Mouse (Mus musculus): ENCODE results near the gene Cmip.

Cmip gene

GRCm38 (mm10) chr8:117257029-117257820 is at the start of gene Cmip:
Gene Cmip (plus strand): TSS chr8:117257064.
- no peak for DNase-seq (ENCODE audit: extremely low read depth, low read depth)

- peak; percentile 49 for DNase-seq (ENCODE audit: extremely low read depth, low read depth)
Measured at GRCm38 (mm10) chr8:117209150-117209549, 47.7 kb upstream of the Cmip start.

GRCm38 (mm10) chr8:117212100-117212499 is 44.8 kb upstream of the Cmip start:
- DNase-seq (ENCODE audit: extremely low read depth, low read depth) = no peak

DNA sequence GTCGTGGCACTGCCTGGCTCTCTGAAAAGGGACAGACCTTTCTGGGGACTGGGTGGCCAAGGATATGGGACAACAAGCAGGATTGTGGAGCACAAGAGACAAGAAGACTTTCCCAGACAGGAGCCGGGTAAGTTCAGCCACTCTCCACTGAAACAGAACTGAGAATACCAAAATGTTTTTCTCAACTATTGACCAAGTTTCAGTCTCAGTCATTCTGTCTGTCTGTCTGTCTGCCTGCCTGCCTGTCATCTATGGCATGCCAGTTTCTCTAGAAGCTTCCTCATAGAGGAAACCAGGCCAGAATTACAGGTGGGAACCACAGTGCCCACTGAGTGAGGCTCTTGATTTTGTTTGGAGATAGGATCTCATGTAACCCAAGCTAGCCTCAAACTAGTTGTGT is 39.1 kb upstream of the Cmip start:
- no peak for DNase-seq (ENCODE audit: extremely low read depth, low read depth)

- DNase-seq (ENCODE audit: extremely low read depth, low read depth) = no peak
Measured at GRCm38 (mm10) chr8:117222396-117222795, 34.5 kb upstream of the Cmip start.

- peak; percentile 70 for DNase-seq (ENCODE audit: extremely low read depth, low read depth)
Measured at GRCm38 (mm10) chr8:117224630-117225029, 32.2 kb upstream of the Cmip start.

DNA sequence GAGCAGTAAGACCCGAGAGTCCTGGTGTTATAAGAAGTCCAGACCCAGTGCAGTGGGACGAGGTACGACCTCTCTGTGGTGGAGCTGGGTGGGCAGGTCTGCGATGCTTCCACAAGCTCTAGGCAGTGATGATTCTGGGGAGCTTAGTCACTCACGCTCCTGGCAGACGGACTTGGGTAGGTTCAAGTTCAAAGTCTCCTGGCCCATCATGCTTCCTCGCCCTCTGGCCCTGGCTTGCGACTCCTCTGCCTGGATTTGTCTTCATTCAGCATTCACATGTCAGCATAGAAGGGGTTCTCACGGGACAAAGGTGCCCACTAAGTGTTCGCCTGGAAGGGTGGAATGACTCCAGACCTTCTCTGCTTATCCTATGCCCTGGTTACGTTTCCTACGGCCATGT is 30.6 kb upstream of the Cmip start:
- no peak for DNase-seq (ENCODE audit: extremely low read depth, low read depth)

DNA sequence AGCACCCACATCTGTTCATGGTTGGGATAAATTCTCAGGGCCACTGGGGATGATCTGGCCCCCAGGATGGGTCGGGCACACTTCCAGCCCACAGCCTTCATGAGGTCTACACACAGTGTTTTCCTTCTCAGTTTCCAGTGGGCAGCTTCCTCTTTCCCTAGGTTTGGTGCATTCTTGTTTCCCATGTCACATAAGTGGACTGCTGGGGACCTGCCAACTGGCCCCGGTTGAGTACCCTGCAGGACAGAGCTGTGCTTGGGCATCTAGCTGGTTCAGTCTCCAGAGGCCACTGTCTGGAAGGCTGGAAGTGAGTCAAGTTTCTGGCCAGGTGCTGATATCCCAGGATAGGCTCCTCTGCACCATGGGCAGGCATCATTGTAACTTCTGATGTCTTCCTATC is 29.5 kb upstream of the Cmip start:
- no peak for DNase-seq (ENCODE audit: extremely low read depth, low read depth)

DNA sequence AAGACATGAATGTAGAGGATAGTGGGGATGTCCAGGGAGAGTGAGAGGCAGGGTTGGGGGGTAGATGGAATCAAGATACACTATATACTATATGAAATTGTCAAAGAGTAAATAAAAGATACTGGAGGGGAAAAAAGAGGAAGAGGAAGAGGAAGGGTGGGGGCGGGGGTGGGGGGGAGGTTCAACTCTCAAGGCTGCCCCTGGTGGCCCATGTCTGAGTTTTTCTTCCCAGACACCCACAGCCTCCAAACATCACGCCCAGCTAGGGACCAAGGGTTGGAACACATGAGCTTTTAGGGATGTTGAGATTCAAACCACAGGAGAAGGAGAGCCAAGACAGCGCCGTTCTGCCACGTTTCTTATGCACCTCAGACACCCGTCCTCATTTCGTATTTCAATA is 23.7 kb upstream of the Cmip start:
- no peak for DNase-seq (ENCODE audit: extremely low read depth, low read depth)

DNA sequence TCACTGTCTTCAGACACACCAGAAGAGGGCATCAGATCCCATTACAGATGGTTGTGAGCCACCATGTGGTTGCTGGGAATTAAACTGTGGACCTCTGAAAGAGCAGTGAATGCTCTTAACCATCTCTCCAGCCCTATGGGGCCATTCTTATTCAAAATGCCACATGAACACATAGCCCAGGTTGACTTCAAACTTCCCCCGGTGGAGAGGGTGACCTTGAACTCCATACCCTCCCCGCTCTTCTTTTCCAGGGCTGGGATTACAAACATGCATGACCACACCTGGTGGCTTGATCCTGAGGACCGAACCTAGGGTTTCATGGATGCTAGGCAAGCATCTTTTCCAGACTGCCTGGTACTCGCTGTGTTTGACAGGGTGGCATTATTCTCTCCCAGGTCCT is 20.3 kb upstream of the Cmip start:
- DNase-seq (ENCODE audit: extremely low read depth, low read depth) = no peak

GRCm38 (mm10) chr8:117240326-117240725 is 16.5 kb upstream of the Cmip start:
- no peak for DNase-seq (ENCODE audit: extremely low read depth, low read depth)

DNA sequence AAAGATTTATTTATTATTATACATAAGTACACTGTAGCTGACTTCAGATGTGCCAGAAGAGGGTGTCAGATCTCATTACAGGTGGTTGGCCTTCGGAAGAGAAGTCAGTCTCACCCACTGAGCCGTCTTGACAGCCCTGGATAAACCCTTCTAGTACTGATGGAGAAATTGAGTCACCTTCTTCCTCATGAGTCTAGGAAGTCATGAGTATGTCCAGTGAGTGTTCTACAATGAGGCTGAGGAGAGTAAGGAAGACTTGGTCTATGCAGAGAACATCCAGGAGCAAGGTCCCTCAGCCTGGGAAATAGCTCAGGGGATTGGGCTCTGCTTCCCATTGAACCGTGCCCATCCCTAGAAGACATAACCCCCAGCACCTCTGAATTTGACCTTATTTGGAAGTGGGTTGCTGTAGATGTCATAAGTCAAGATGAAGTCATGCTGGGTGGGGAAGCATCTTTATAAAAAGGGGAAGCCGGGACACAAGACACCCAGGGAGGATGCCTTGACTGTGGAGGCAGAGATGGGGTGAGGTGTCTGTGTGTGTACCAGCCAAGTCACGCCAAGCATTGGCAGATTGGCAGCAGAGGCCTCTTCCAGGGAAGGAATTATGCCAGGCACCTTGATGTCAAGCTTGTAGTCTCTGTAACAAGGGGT is 15.9 kb upstream of the Cmip start:
- DNase-seq (ENCODE audit: extremely low read depth, low read depth) = no peak

DNA sequence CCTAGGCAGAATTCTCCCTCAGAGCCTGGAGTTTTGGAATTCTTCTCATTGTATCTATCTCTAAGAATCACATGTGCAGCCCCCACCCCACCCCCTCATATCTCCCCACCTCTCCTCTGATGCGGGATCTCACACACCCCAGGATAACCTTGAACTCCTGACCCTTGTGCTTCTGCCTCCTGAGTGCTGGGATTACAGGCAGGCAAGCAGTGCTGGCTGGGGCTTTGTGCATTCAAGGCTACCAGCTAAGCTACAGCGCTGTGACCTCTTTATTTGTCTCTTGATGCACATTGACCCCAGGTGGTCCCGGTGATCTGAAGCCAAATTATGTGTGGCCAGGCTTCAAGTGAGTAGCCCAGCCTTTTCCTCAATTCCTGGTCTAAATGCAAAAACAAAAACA is 15.0 kb upstream of the Cmip start:
- no peak for DNase-seq (ENCODE audit: extremely low read depth, low read depth)

DNA sequence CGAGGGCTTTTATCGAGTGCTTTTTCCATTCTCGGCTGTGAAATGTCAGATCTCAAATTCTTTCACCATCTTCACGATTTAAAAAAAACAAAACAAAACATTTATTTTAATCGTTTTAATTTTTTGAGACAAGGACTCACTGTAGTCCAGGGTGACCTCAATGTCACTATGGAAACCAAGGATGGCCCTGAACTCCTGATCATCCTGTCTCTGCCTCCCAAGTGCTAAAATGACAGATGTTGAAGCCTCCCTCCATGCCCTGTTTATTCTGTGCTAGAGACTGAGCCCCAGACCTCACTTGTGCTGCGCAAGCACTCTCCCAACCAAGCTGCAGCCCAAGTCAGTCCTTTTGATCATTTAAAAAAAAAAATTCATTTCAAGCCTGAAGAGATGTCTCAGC is 14.6 kb upstream of the Cmip start:
- DNase-seq (ENCODE audit: extremely low read depth, low read depth) = no peak

GRCm38 (mm10) chr8:117244601-117245000 is 12.3 kb upstream of the Cmip start:
- DNase-seq (ENCODE audit: extremely low read depth, low read depth) = no peak

GRCm38 (mm10) chr8:117248341-117248740 is 8.5 kb upstream of the Cmip start:
- no peak for DNase-seq (ENCODE audit: extremely low read depth, low read depth)

DNA sequence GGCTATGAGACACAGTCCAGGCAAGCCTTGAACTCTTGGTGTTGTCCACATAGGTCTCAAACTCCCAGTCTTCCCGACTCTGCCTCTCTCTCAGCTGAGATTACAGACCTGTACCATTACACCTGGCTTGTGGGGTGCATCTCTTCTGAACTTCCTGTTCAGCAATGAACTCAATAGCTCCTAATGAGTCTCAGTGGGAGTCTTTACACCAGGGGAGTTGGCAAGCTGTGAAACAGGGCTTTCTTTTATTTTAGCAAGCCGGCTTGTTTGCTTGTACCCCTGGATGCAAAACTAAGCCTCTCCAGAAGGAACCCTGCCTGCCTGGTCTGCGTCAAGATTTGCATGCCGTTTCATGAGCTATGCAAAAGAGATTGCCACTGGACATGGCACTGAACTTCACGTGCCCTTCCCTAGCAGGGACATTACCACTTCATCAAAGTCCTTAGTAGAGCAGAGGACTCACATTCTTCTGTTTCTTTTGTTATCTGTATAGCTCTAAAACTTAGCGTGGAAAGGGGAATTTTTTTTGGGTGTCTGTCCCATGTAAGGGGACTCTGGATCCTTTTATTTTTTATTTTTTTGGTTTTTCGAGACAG is 5.7 kb upstream of the Cmip start:
- no peak for DNase-seq (ENCODE audit: extremely low read depth, low read depth)

DNA sequence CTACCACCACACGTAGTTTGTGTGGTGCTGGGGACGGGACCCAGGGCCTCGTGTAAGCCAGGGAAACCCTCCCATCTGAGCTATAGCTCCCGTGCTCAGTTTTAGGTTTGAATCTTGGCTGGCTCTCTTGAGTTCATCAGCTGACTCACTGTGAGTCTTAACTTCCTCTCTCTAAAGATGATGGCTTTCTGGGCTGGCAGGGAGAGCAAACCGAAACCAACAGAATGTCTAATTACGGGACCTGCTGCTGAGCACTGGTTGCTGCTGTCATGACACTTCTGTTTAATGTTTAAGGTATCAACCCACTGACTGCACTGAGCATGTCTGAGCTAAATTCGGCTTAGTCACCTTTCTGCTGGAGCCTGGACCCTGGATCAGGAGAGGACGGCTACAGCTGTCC is 4.2 kb upstream of the Cmip start:
- no peak for DNase-seq (ENCODE audit: extremely low read depth, low read depth)

DNA sequence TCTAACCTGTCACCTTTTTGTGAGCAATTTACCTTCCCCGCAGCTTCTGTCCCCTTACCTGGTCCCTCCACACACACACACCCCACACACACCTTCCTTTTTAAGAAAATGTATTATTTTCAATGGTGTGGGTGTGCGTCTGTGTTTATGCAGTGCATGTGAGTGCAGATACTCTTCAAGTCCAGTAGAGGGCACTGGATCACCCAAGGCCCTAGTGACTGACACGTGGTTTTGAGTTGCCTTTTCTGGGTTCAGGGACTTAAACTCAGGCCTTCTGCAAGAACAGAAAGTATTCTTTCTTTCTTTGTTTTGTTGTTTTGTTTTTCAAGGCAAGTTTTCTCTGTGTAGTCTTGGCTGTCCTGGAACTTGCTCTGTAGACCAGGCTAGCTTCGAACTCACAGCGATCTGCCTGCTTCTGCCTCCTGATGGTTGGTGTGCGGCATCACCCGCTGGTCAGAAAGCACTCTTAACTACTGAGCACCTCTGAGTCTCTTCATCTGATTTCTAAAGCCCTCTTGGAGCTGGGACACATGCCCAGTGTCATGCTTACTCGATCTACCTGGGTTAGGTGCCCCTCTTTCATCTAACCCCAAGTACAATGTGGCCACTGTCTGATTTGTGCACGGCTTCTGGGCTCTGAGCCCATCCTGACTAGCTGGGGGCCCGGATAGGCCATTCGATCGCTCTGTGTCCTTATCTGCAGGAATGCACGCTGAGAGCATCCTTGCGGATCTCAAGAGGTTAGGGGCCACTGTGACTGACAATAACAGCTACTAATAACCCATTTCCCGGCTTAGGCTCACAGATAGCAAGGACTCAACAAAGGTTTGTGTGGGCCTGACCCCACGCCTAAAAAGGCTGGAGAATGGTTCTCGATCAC is 3.2 kb upstream of the Cmip start:
- no peak for DNase-seq (ENCODE audit: extremely low read depth, low read depth)

DNA sequence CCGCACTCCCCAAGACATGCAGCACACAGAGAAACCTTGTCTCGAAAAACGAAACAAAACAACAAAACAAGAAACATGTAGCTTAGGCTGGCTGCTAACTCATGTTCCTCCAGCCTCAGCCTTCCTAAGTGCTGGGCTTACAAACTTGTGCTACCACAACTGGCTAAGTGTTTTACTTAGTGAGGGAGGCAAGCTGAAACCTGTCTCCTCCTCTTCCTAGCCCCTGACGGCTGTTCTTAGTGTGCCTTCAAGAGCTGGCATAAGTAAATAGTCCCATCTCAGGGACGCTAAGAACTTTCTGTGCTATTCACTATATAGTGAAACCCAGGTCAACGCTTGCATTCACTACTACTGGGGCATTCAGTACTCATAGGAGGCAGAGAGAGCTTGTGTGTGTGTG is 2.4 kb upstream of the Cmip start:
- no peak for DNase-seq (ENCODE audit: extremely low read depth, low read depth)

- DNase-seq (ENCODE audit: extremely low read depth, low read depth) = no peak
Measured at GRCm38 (mm10) chr8:117256292-117256938, 449 bp upstream of the Cmip start.

Measured in MEL-GATA-1-ER (cell line).